Mouse (Mus musculus) thymus, adult 2 months (tissue): ENCODE measurements around the gene Pax8.

ENCODE experiments used
- CTCF ChIP-seq: fragments of 200-500 bp; IDR thresholded peaks from 2 replicates; pipeline ENCODE4 v1.5.1; 2012; ENCODE audit warnings: mild to moderate bottlenecking, control low read depth, low read length, moderate library complexity, borderline replicate concordance; ENCODE audit not compliant: control insufficient read depth, poor library complexity, insufficient read depth; ENCODE audit errors: extremely low read depth
- POLR2A ChIP-seq: fragments of 200-500 bp; IDR thresholded peaks from 2 replicates; pipeline ENCODE4 v1.6.1; 2012; ENCODE audit warnings: mild to moderate bottlenecking, low read length, control low read depth, moderate library complexity; ENCODE audit not compliant: control insufficient read depth, poor library complexity, insufficient read depth; ENCODE audit errors: extremely low read depth

DNA sequence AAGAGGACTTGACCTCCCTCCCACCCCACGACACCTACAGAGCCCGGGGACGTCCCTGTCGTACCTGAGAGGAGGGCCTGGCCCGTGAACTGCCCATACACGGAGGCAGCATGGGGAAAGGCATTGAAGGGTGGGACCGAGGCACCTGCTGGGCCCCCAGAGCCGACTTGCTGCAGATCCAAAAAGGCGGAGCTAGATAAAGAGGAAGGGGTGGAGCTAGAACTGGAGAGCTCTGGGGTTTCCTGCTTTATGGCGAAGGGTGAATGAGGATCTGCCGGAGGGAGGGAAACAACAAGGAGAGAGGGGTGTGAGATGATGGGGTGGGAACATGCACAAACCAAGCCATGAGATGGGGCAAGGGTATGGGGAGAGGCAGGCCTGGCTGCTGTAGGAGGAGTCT, 39.7 kb downstream of the Pax8 start:
- TF ChIP-seq POLR2A: no peak
- TF ChIP-seq CTCF: no peak
